Mouse (Mus musculus) heart, postnatal 0 days (tissue): ENCODE results near the gene Syt12. TPM values are rescaled to one million over a fixed set of nuclear protein-coding genes. Genes with fewer than 3 reads are reported as not detected.

ENCODE experiments used
- ATAC-seq: fragments of 200-750 bp; cut with Nextera tagmentation; 2 replicates; pipeline ENCODE4 v1.8.0; 2017; ENCODE audit warnings: low read depth, moderate number of reproducible peaks, moderate library complexity; ENCODE audit not compliant: insufficient read depth
- DNase-seq: peaks from one replicate; pipeline ENCODE4 v3.0.0-alpha.2; 2016; ENCODE audit warnings: low spot score
- H3K27ac ChIP-seq: fragments of 300-500 bp; sonication (generic); 2 replicates; pipeline ENCODE4 v1.5.1; 2014; ENCODE audit warnings: low read depth, mild to moderate bottlenecking
- H3K27me3 ChIP-seq: fragments of 300-500 bp; sonication (generic); 2 replicates; pipeline ENCODE4 v1.6.1; 2014; ENCODE audit warnings: low read length, mixed read lengths; ENCODE audit not compliant: control insufficient read depth, insufficient read depth
- H3K36me3 ChIP-seq: fragments of 300-500 bp; sonication (generic); replicated peaks from 2 replicates; pipeline ENCODE4 v1.6.1; 2014; ENCODE audit warnings: low read length, mixed read lengths; ENCODE audit not compliant: control insufficient read depth, insufficient read depth
- H3K4me1 ChIP-seq: fragments of 300-500 bp; sonication (generic); 2 replicates; pipeline ENCODE4 v1.6.1; 2014; ENCODE audit warnings: antibody characterized with exemption; ENCODE audit not compliant: control insufficient read depth, insufficient read depth
- H3K4me2 ChIP-seq: fragments of 300-500 bp; sonication (generic); 2 replicates; pipeline ENCODE4 v1.6.1; 2014; ENCODE audit warnings: low read depth, mild to moderate bottlenecking, low read length, moderate library complexity
- H3K4me3 ChIP-seq: fragments of 300-500 bp; sonication (generic); 2 replicates; pipeline ENCODE4 v1.5.1; 2014; ENCODE audit warnings: low read depth, low read length
- H3K9ac ChIP-seq: fragments of 300-500 bp; sonication (generic); replicated peaks from 2 replicates; pipeline ENCODE4 v1.6.1; 2014; ENCODE audit warnings: low read depth, low read length, mixed read lengths
- H3K9me3 ChIP-seq: fragments of 300-500 bp; sonication (generic); replicated peaks from 2 replicates; pipeline ENCODE4 v1.6.1; 2016; ENCODE audit warnings: low read length; ENCODE audit not compliant: control insufficient read depth
- CTCF ChIP-seq: IDR thresholded peaks from 2 replicates; pipeline ENCODE4 v1.5.1; 2016; ENCODE audit warnings: antibody characterized with exemption, control low read depth, low read depth
- EP300 ChIP-seq: IDR thresholded peaks from 2 replicates; pipeline ENCODE4 v1.6.1; 2016; ENCODE audit warnings: antibody characterized with exemption, low read depth
- WGBS: fragments of 180-500 bp; shearing (Covaris S2); extraction: QIAGEN DNeasy Blood & Tissue Kit; methylation state at CpG from one replicate; pipeline ENCODE4 v1.1.7; 2014; 5-methylcytosine and 5-hydroxymethylcytosine counted together
- polyA plus RNA-seq: library from polyadenylated mRNA; unstranded; fragments of >200 nt; fragmentation: Nextera tagmentation; extraction: Ambion mirVana; gene quantifications from 2 replicates; pipeline ENCODE4 v1.2.1, GENCODE M21; 2015
- total RNA-seq: library from RNA; depleted of rRNA; stranded (reverse); fragments of >200 nt; gene quantifications from 2 replicates; pipeline ENCODE4 v1.2.3, GENCODE M21; 2014; ENCODE audit warnings: low replicate concordance; rRNA removed

The Syt12 gene
- total RNA-seq (2.8 TPM in 2 replicates), polyA plus RNA-seq (0.26 and 0.46 TPM in 2 replicates)

DNA sequence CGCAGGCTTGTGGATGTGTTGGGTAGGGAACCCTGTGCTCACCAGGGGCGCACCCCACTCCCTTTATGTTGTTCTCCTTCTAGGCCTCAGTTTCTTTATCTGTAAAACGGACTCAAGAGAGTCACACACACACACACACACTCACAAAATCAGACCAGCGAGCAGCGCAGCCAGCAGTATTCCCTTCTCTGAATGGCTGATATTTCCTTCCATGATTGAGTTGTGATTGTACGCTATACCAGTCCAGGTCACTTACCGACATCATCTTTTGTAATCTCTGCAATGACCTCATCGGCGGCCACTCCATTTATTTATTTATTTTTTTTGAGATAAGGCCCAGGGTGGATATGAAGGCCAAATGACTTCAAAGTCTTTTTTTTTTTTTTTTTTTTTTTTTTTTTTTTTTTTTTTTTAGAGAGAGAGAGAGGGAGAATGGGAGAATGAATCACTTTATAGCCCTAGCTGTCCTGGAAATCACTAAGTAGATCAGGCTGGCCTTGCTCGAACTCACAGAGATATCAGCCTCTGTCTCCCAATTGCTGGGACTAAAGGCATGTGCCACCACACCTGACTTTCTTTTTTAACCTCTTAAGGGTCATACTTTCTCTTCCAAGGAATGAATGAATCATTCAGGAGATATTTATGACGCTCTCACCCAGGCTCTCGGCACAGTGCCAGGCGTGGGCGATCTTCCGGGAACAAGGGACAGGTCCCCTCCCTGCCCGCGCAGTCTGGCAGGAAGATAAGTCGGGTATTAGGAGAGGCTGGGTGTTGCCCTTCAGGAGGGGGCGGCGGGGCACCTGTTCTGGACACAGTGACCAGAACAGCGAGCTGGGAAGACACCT, at the start of gene Syt12:
TSS of gene Syt12 (minus strand) at position 103 of the 845 bp plus-strand sequence.
- no peak within 1 kb of the TSS for H3K27ac ChIP-seq
- H3K4me2 ChIP-seq = peak within 1 kb of the TSS; percentile 96
- DNase-seq = no peak
- peaks cover 10% of the 10 kb centered on the region for H3K4me1 ChIP-seq
- peak within 1 kb of the TSS; percentile 8; the same call in 1 of the 2 replicates for H3K9ac ChIP-seq
- TF ChIP-seq EP300 (no peak), CTCF (no peak)
- peak; percentile 34; the same call in 1 of the 2 replicates for ATAC-seq
- 7% methylated on average over 21 of the region's 21 CpGs for WGBS
- peak within 1 kb of the TSS; percentile 50 for H3K4me3 ChIP-seq
- H3K9me3 ChIP-seq = no peaks in the 10 kb centered on the region
- H3K36me3 ChIP-seq = no peaks in the 10 kb centered on the region
- peaks cover 32% of the 10 kb centered on the region for H3K27me3 ChIP-seq

GRCm38 (mm10) chr19:4521426-4522050, 44.3 kb upstream of the Syt12 start:
- TF ChIP-seq EP300 (no peak), CTCF (no peak)
- ATAC-seq (no peak), DNase-seq (no peak)
- Histone ChIP-seq H3K9ac (no peak overlapping the region), H3K9me3 (no peaks in the 10 kb centered on the region), H3K27ac (no peak overlapping the region), H3K36me3 (no peaks in the 10 kb centered on the region), H3K4me2 (no peak overlapping the region), H3K4me1 (no peaks in the 10 kb centered on the region), H3K27me3 (no peaks in the 10 kb centered on the region), H3K4me3 (no peak overlapping the region)
- WGBS = 80% methylated on average over 3 of the region's 3 CpGs

- Histone ChIP-seq H3K27ac (no peak overlapping the region), H3K36me3 (no peaks in the 10 kb centered on the region), H3K9me3 (no peaks in the 10 kb centered on the region), H3K4me1 (peaks cover 4% of the 10 kb centered on the region; the same call in 1 of the 2 replicates), H3K4me2 (no peak overlapping the region), H3K9ac (no peak overlapping the region), H3K27me3 (no peaks in the 10 kb centered on the region), H3K4me3 (no peak overlapping the region)
- no peak for TF ChIP-seq CTCF
- TF ChIP-seq EP300 = no peak
- WGBS = 44% methylated on average over 1 of the region's 1 CpGs
- DNase-seq (no peak), ATAC-seq (no peak)
Observed at GRCm38 (mm10) chr19:4517483-4517882, 40.2 kb upstream of the Syt12 start.

- ATAC-seq (no peak), DNase-seq (no peak)
- H3K9me3 ChIP-seq = no peaks in the 10 kb centered on the region
- 66% methylated on average over 2 of the region's 2 CpGs for WGBS
- no peak overlapping the region for H3K4me3 ChIP-seq
- no peak overlapping the region for H3K4me2 ChIP-seq
- TF ChIP-seq EP300 (no peak), CTCF (no peak)
- H3K27me3 ChIP-seq = no peaks in the 10 kb centered on the region
- no peak overlapping the region for H3K27ac ChIP-seq
- no peak overlapping the region for H3K9ac ChIP-seq
- H3K4me1 ChIP-seq = peaks cover 4% of the 10 kb centered on the region; the same call in 1 of the 2 replicates
- no peaks in the 10 kb centered on the region for H3K36me3 ChIP-seq
Observed at GRCm38 (mm10) chr19:4516288-4516687, 39.0 kb upstream of the Syt12 start.

- Histone ChIP-seq H3K27me3 (no peaks in the 10 kb centered on the region), H3K4me2 (no peak overlapping the region), H3K4me1 (peaks cover 9% of the 10 kb centered on the region), H3K4me3 (no peak overlapping the region), H3K9me3 (no peaks in the 10 kb centered on the region), H3K36me3 (no peaks in the 10 kb centered on the region), H3K27ac (no peak overlapping the region), H3K9ac (no peak overlapping the region)
- peak; percentile 22 for DNase-seq
- ATAC-seq = no peak
- whole genome bisulfite sequencing = 45% methylated on average over 2 of the region's 2 CpGs
- TF ChIP-seq CTCF (no peak), EP300 (no peak)
Observed at GRCm38 (mm10) chr19:4515746-4516145, 38.5 kb upstream of the Syt12 start.
